Mouse (Mus musculus): ENCODE data around the gene Gm3127. TPM values are rescaled to one million over a fixed set of nuclear protein-coding genes. Genes with fewer than 3 reads are reported as not detected.
"Not testable (repeated sequence)": the region's sequence is repeated elsewhere in the genome, so short reads cannot be mapped to it uniquely, and the experiment has no call there.

Gene Gm3127
- polyA plus RNA-seq (2015; fragmentation: Nextera tagmentation; extraction: Ambion mirVana) = not detected in 2 replicates

DNA sequence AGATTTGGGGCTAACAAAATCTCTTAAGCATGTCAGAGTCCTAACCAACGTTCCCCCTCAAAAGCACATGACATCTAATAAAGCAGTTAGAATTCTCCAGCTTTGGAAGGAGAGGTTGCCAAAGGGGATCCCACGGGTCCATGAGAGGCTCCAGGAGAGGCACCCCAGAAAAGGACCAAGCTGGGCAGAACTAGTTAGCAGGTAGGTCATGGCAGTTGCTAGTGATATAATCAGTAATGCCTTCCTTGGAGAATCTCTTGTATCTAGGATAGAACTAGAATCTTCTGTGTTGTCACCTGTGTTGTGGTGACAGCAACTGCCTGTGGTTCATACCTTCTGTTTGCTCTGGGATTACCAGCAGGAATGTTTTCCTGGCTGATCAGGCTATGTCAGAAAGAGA, at the start of gene Gm3127:
Gene Gm3127 (plus strand): TSS at position 301 of the 400 bp plus-strand sequence.
- WGBS = 81% methylated on average over 1 of the region's 2 CpGs
- not testable (repeated sequence) for H3K9me3 ChIP-seq; H3K27me3 ChIP-seq; H3K36me3 ChIP-seq; H3K4me2 ChIP-seq (replicated peaks); H3K4me3 ChIP-seq (replicated peaks); H3K9ac ChIP-seq (replicated peaks); H3K27ac ChIP-seq; ATAC-seq; H3K4me1 ChIP-seq (replicated peaks)

DNA sequence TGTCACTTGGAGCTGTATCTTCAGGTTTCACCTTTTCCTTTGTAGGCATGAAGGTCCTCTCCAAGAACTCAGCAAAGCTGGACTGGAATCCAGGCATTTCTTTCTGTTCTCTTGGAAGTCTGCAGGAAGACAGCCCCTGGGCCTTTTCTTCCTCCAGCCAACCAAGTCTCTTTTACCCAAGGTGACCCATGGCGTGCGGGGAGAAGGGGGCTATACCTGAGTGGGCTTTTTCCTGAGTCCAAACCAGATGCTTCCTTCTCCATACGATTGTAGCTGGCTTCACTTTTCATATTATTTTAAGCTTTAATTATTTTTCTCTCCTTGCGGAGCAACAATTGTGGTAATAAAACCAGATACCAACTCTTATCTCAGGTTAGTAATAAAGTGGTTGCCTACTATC, 23.2 kb upstream of the Gm3127 start:
- not testable (repeated sequence) for H3K27me3 ChIP-seq; H3K9ac ChIP-seq (replicated peaks); H3K4me3 ChIP-seq (replicated peaks); ATAC-seq; H3K27ac ChIP-seq; H3K4me1 ChIP-seq (replicated peaks); H3K36me3 ChIP-seq; H3K4me2 ChIP-seq (replicated peaks); H3K9me3 ChIP-seq
- 84% methylated on average over 4 of the region's 4 CpGs for WGBS

DNA sequence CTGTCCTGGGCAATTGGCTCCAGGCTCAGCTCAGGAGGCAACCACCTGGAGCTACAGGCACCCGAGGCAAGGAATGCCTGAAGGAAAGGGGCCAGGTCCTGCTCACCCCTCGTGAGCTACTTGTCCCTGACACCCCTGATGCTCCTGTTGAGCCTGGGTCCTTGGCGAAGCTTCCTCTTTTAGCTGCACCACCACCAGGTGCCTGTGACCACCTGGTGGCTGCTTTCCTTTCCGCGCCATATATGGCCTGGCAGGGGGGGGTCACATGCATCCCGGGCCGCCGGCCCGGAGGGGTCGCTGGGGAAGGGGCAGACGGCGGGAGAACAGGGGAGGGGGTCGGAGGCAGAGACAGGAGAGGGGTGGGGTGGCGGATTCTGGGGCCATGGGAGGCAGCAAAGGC, 17.2 kb downstream of the Gm3127 start:
- H3K4me2 ChIP-seq (replicated peaks) = peak overlapping the region; percentile 60
- H3K4me1 ChIP-seq (replicated peaks); H3K27me3 ChIP-seq; H3K36me3 ChIP-seq; ATAC-seq; H3K9me3 ChIP-seq; H3K27ac ChIP-seq: not testable (repeated sequence)
- 1% methylated on average over 9 of the region's 14 CpGs for WGBS
- peak overlapping the region; percentile 42 for H3K4me3 ChIP-seq (replicated peaks)
- H3K9ac ChIP-seq (replicated peaks) = peak overlapping the region; percentile 52

DNA sequence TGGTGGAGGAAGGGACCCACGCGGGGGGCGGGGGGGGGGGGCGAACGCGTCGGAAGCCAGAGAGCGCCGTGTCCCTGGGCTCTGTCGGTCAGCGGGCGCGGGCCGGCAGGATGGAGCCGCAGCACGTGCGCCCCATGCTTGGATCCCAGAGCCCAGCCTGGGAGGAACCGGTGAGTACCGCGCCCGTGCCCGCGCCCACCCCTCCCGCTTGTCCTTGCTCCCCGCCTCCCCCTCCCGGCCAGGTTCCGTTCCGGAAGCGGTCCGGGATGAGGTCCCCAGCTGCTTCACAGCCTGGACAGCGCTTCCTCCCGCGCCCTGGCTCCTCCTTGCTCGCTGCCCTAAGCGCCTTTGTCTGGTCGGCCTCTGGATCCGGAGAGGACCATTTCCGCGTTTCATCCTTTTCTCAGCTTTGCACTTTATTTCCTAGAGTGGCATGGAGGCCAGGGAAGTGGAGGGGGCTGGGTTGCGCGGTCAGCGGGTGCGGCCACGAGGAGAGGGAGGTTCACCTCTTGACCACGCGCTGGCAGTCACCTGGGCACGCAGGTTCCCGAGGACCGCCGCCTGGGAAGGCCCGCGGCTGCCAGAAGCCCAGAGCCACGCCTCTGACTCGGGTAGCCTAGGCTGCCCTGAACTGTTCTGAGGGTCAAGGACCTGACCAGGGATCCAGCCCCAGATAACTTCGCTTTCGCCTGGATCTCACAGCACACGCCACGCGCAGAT, 17.8 kb downstream of the Gm3127 start, which contains the start of gene Gm2974:
Gene Gm2974 (plus strand): TSS at position 86 of the 720 bp plus-strand sequence.
- WGBS = 13% methylated on average over 40 of the region's 59 CpGs
- H3K27ac ChIP-seq; H3K9me3 ChIP-seq; H3K36me3 ChIP-seq; H3K4me1 ChIP-seq (replicated peaks); ATAC-seq; H3K27me3 ChIP-seq: not testable (repeated sequence)
- peak within 1 kb of the TSS; percentile 42 for H3K4me3 ChIP-seq (replicated peaks)
- H3K9ac ChIP-seq (replicated peaks) = peak within 1 kb of the TSS; percentile 52
- H3K4me2 ChIP-seq (replicated peaks) = peak within 1 kb of the TSS; percentile 60

DNA sequence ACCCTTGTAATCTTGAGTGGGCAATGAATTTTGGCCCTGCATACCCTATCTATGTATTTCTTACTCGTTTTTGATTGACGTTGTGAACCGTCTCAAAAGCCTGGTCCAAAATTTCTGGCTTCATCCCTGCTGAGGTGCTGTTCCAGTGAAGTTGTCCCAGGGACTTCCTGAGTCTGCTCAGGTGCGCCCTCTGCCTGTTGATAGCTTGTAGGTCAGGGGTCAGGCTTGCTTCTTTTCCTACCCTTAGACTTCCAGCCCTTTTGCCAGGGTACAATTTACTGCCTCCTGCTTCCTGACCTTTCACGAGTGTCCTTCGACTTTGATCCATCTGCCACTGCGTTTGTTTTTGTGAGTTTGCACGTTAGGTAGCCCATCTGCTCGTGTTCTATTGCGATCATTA, 18.5 kb downstream of the Gm3127 start:
- not testable (repeated sequence) for H3K27ac ChIP-seq; H3K27me3 ChIP-seq; H3K9me3 ChIP-seq; H3K4me3 ChIP-seq (replicated peaks); H3K4me1 ChIP-seq (replicated peaks); H3K36me3 ChIP-seq; H3K4me2 ChIP-seq (replicated peaks); H3K9ac ChIP-seq (replicated peaks); ATAC-seq
- 33% methylated on average over 7 of the region's 10 CpGs for WGBS

Other genes starting within 250 kb of the Gm3127 start
- not detected in 2 replicates for gene Gm3029, start 233.3 kb upstream of the Gm3127 start, polyA plus RNA-seq (2015; fragmentation: Nextera tagmentation; extraction: Ambion mirVana)
- 0.89 and 1.2 TPM in 2 replicates for gene Gm3095, start 201.5 kb upstream of the Gm3127 start, polyA plus RNA-seq (2015; fragmentation: Nextera tagmentation; extraction: Ambion mirVana)
- gene Gm3099, start 166.6 kb upstream of the Gm3127 start, polyA plus RNA-seq (2015; fragmentation: Nextera tagmentation; extraction: Ambion mirVana) = not detected in 2 replicates
- gene Gm5796, start 141.1 kb upstream of the Gm3127 start, polyA plus RNA-seq (2015; fragmentation: Nextera tagmentation; extraction: Ambion mirVana) = 1.2 and 2.3 TPM in 2 replicates
- not detected in 2 replicates for gene Gm3115, start 80.9 kb upstream of the Gm3127 start, polyA plus RNA-seq (2015; fragmentation: Nextera tagmentation; extraction: Ambion mirVana)
- 2.7 and 4.6 TPM in 2 replicates for gene Gm8108, start 54.5 kb upstream of the Gm3127 start, polyA plus RNA-seq (2015; fragmentation: Nextera tagmentation; extraction: Ambion mirVana)
- gene Gm2974, start 17.5 kb downstream of the Gm3127 start, polyA plus RNA-seq (2015; fragmentation: Nextera tagmentation; extraction: Ambion mirVana) = 3.9 and 6.0 TPM in 2 replicates
- gene Gm3138, start 84.6 kb downstream of the Gm3127 start, polyA plus RNA-seq (2015; fragmentation: Nextera tagmentation; extraction: Ambion mirVana) = not detected in 2 replicates
- gene Gm3149, start 152.3 kb downstream of the Gm3127 start, polyA plus RNA-seq (2015; fragmentation: Nextera tagmentation; extraction: Ambion mirVana) = not detected in 2 replicates
- 2.8 and 3.4 TPM in 2 replicates for gene 2610042L04Rik, start 169.7 kb downstream of the Gm3127 start, polyA plus RNA-seq (2015; fragmentation: Nextera tagmentation; extraction: Ambion mirVana)
- not detected in 2 replicates for gene Gm3159, start 232.5 kb downstream of the Gm3127 start, polyA plus RNA-seq (2015; fragmentation: Nextera tagmentation; extraction: Ambion mirVana)

Measured in midbrain, embryonic 13.5 days (tissue).